Mouse (Mus musculus) embryo, embryonic 11.5 days (tissue): ENCODE measurements at regions not wholly inside any gene's neighbourhood (a gene's known extent, or its start where the extent isn't known, plus 50 kb on each side); places are given as distances from the start of the nearest gene placed in this dataset.

Source experiments
- DNase-seq: peaks from one replicate; pipeline ENCODE4 v3.0.0-alpha.2; 2012; ENCODE audit warnings: low read depth, low spot score

GRCm38 (mm10) chr13:34395504-34395903 is 50.5 kb upstream of the Slc22a23 start:
- DNase-seq, result no peak

GRCm38 (mm10) chr13:34395010-34395409 is 50.0 kb upstream of the Slc22a23 start:
- DNase-seq, result no peak
